Mouse (Mus musculus): ENCODE data around the gene Slc27a2. TPM values are rescaled to one million over a fixed set of nuclear protein-coding genes. Genes with fewer than 3 reads are reported as not detected.

The Slc27a2 gene
- polyA plus RNA-seq, 1 experiment from 2014 or later, result 63.7 TPM

- Histone ChIP-seq H3K4me2 (peak overlapping the region; percentile 67), H3K27me3 (peaks cover 54% of the 10 kb centered on the region), H3K9me3 (replicated peaks) (no peaks in the 10 kb centered on the region), H3K4me3 (replicated peaks) (0 out of 2 replicates have a peak overlapping the region, but pooled peaks have one; percentile 61), H3K36me3 (no peaks in the 10 kb centered on the region), H3K4me1 (replicated peaks) (peaks cover 19% of the 10 kb centered on the region), H3K27ac (peak overlapping the region; percentile 77), H3K9ac (peak overlapping the region; percentile 8; the same call in 1 of the 2 replicates)
- DNase-seq, result no peak
- WGBS (ENCODE audit: insufficient replicate concordance), result 66% methylated on average over 5 of the region's 5 CpGs
- ATAC-seq (ENCODE audit: low read depth), result peak; percentile 26; the same call in 1 of the 2 replicates
Measured at GRCm38 (mm10) chr2:126555533-126555932, 3.3 kb downstream of the Slc27a2 start.

GRCm38 (mm10) chr2:126560094-126560493, 7.9 kb downstream of the Slc27a2 start:
- Histone ChIP-seq H3K36me3 (no peaks in the 10 kb centered on the region), H3K4me2 (no peak overlapping the region), H3K9me3 (replicated peaks) (no peaks in the 10 kb centered on the region), H3K4me3 (replicated peaks) (no peak overlapping the region), H3K4me1 (replicated peaks) (no peaks in the 10 kb centered on the region), H3K27me3 (peaks cover 10% of the 10 kb centered on the region), H3K27ac (no peak overlapping the region), H3K9ac (no peak overlapping the region)
- no peak for DNase-seq
- WGBS (ENCODE audit: insufficient replicate concordance), result 57% methylated on average over 1 of the region's 1 CpGs
- ATAC-seq (ENCODE audit: low read depth), result no peak

- Histone ChIP-seq H3K27ac (no peak overlapping the region), H3K4me2 (no peak overlapping the region), H3K36me3 (0 out of 2 replicates have a peak, but pooled peaks cover 7% of the 10 kb centered on the region), H3K4me3 (replicated peaks) (no peak overlapping the region), H3K9me3 (replicated peaks) (no peaks in the 10 kb centered on the region), H3K9ac (no peak overlapping the region), H3K4me1 (replicated peaks) (no peaks in the 10 kb centered on the region), H3K27me3 (no peaks in the 10 kb centered on the region)
- 66% methylated on average over 17 of the region's 17 CpGs for WGBS (ENCODE audit: insufficient replicate concordance)
- no peak for ATAC-seq (ENCODE audit: low read depth)
- no peak for DNase-seq
Measured at GRCm38 (mm10) chr2:126563411-126564105, 11.4 kb downstream of the Slc27a2 start.

- no peak for DNase-seq
- peaks cover 30% of the 10 kb centered on the region for H3K36me3 ChIP-seq
- WGBS (ENCODE audit: insufficient replicate concordance), result 57% methylated on average over 1 of the region's 1 CpGs
- H3K4me2 ChIP-seq, result no peak overlapping the region
- ATAC-seq (ENCODE audit: low read depth), result no peak
- H3K9me3 ChIP-seq (replicated peaks), result no peaks in the 10 kb centered on the region
- H3K9ac ChIP-seq, result no peak overlapping the region
- H3K27me3 ChIP-seq, result no peaks in the 10 kb centered on the region
- no peak overlapping the region for H3K4me3 ChIP-seq (replicated peaks)
- no peak overlapping the region for H3K27ac ChIP-seq
- H3K4me1 ChIP-seq (replicated peaks), result no peaks in the 10 kb centered on the region
Measured at GRCm38 (mm10) chr2:126572163-126572562, 20.0 kb downstream of the Slc27a2 start.

- 67% methylated on average over 4 of the region's 4 CpGs for WGBS (ENCODE audit: insufficient replicate concordance)
- H3K36me3 ChIP-seq, result peaks cover 29% of the 10 kb centered on the region
- H3K9me3 ChIP-seq (replicated peaks), result no peaks in the 10 kb centered on the region
- no peak overlapping the region for H3K9ac ChIP-seq
- H3K27me3 ChIP-seq, result no peaks in the 10 kb centered on the region
- H3K27ac ChIP-seq, result no peak overlapping the region
- no peak overlapping the region for H3K4me3 ChIP-seq (replicated peaks)
- H3K4me1 ChIP-seq (replicated peaks), result no peaks in the 10 kb centered on the region
- H3K4me2 ChIP-seq, result no peak overlapping the region
- DNase-seq (no peak), ATAC-seq (ENCODE audit: low read depth) (no peak)
Measured at GRCm38 (mm10) chr2:126572747-126573146, 20.5 kb downstream of the Slc27a2 start.

GRCm38 (mm10) chr2:126575391-126576176, 23.4 kb downstream of the Slc27a2 start:
- Histone ChIP-seq H3K4me2 (no peak overlapping the region), H3K4me3 (replicated peaks) (no peak overlapping the region), H3K36me3 (peaks cover 13% of the 10 kb centered on the region), H3K9me3 (replicated peaks) (no peaks in the 10 kb centered on the region), H3K9ac (no peak overlapping the region), H3K27me3 (no peaks in the 10 kb centered on the region), H3K4me1 (replicated peaks) (no peaks in the 10 kb centered on the region), H3K27ac (no peak overlapping the region; the same call in 1 of the 2 replicates)
- peak; percentile 69 for ATAC-seq (ENCODE audit: low read depth)
- no peak for DNase-seq
- 61% methylated on average over 11 of the region's 11 CpGs for WGBS (ENCODE audit: insufficient replicate concordance)

GRCm38 (mm10) chr2:126577362-126577761, 25.2 kb downstream of the Slc27a2 start:
- no peaks in the 10 kb centered on the region for H3K27me3 ChIP-seq
- no peak overlapping the region for H3K9ac ChIP-seq
- H3K4me1 ChIP-seq (replicated peaks), result no peaks in the 10 kb centered on the region
- 65% methylated on average over 5 of the region's 5 CpGs for WGBS (ENCODE audit: insufficient replicate concordance)
- H3K9me3 ChIP-seq (replicated peaks), result no peaks in the 10 kb centered on the region
- H3K27ac ChIP-seq, result no peak overlapping the region
- ATAC-seq (ENCODE audit: low read depth) (no peak), DNase-seq (no peak)
- no peak overlapping the region for H3K4me3 ChIP-seq (replicated peaks)
- 0 out of 2 replicates have a peak, but pooled peaks cover 5% of the 10 kb centered on the region for H3K36me3 ChIP-seq
- no peak overlapping the region for H3K4me2 ChIP-seq

- H3K4me2 ChIP-seq, result no peak overlapping the region
- no peaks in the 10 kb centered on the region for H3K4me1 ChIP-seq (replicated peaks)
- WGBS (ENCODE audit: insufficient replicate concordance), result 69% methylated on average over 1 of the region's 1 CpGs
- 0 out of 2 replicates have a peak, but pooled peaks cover 5% of the 10 kb centered on the region for H3K36me3 ChIP-seq
- DNase-seq (no peak), ATAC-seq (ENCODE audit: low read depth) (no peak)
- no peak overlapping the region for H3K27ac ChIP-seq
- H3K9me3 ChIP-seq (replicated peaks), result no peaks in the 10 kb centered on the region
- H3K27me3 ChIP-seq, result no peaks in the 10 kb centered on the region
- no peak overlapping the region for H3K4me3 ChIP-seq (replicated peaks)
- H3K9ac ChIP-seq, result no peak overlapping the region
Measured at GRCm38 (mm10) chr2:126579282-126579681, 27.1 kb downstream of the Slc27a2 start.

GRCm38 (mm10) chr2:126583960-126584359, 31.8 kb downstream of the Slc27a2 start:
- Histone ChIP-seq H3K4me3 (replicated peaks) (no peak overlapping the region), H3K27me3 (no peaks in the 10 kb centered on the region), H3K9ac (no peak overlapping the region), H3K4me2 (no peak overlapping the region), H3K4me1 (replicated peaks) (no peaks in the 10 kb centered on the region), H3K36me3 (peaks cover 24% of the 10 kb centered on the region; the same call in 1 of the 2 replicates), H3K9me3 (replicated peaks) (no peaks in the 10 kb centered on the region), H3K27ac (no peak overlapping the region)
- ATAC-seq (ENCODE audit: low read depth) (no peak), DNase-seq (no peak)
- 65% methylated on average over 6 of the region's 6 CpGs for WGBS (ENCODE audit: insufficient replicate concordance)

GRCm38 (mm10) chr2:126584621-126585369, 32.6 kb downstream of the Slc27a2 start:
- H3K36me3 ChIP-seq, result peaks cover 24% of the 10 kb centered on the region; the same call in 1 of the 2 replicates
- 72% methylated on average over 8 of the region's 8 CpGs for WGBS (ENCODE audit: insufficient replicate concordance)

GRCm38 (mm10) chr2:126587468-126587867, 35.3 kb downstream of the Slc27a2 start:
- ATAC-seq (ENCODE audit: low read depth), result no peak
- 62% methylated on average over 3 of the region's 3 CpGs for WGBS (ENCODE audit: insufficient replicate concordance)
- Histone ChIP-seq H3K36me3 (peaks cover 24% of the 10 kb centered on the region; the same call in 1 of the 2 replicates), H3K4me2 (no peak overlapping the region), H3K4me3 (replicated peaks) (no peak overlapping the region), H3K27me3 (no peaks in the 10 kb centered on the region), H3K27ac (no peak overlapping the region), H3K4me1 (replicated peaks) (no peaks in the 10 kb centered on the region), H3K9ac (no peak overlapping the region), H3K9me3 (replicated peaks) (no peaks in the 10 kb centered on the region)
- DNase-seq, result no peak

More at GRCm38 (mm10) chr2:126584621-126585369, 32.6 kb downstream of the Slc27a2 start:
- Histone ChIP-seq H3K27ac (no peak overlapping the region), H3K4me3 (replicated peaks) (no peak overlapping the region), H3K9ac (no peak overlapping the region), H3K27me3 (no peaks in the 10 kb centered on the region), H3K4me2 (no peak overlapping the region), H3K9me3 (replicated peaks) (no peaks in the 10 kb centered on the region), H3K4me1 (replicated peaks) (no peaks in the 10 kb centered on the region)
- DNase-seq (no peak), ATAC-seq (ENCODE audit: low read depth) (no peak)
